Mouse (Mus musculus) intestine, embryonic 16.5 days (tissue): ENCODE measurements around the gene Timm17a. TPM values are rescaled to one million over a fixed set of nuclear protein-coding genes. Genes with fewer than 3 reads are reported as not detected.

Experiments
- ATAC-seq: fragments of 200-750 bp; cut with Nextera tagmentation; 2 replicates; pipeline ENCODE4 v1.8.0; 2017; ENCODE audit warnings: moderate TSS enrichment, moderate library complexity
- H3K27ac ChIP-seq: fragments of 300-500 bp; sonication (generic); 2 replicates; pipeline ENCODE4 v1.5.1; 2014; ENCODE audit warnings: mild to moderate bottlenecking, low read length
- H3K27me3 ChIP-seq: fragments of 300-500 bp; sonication (generic); replicated peaks from 2 replicates; pipeline ENCODE4 v1.6.1; 2014; ENCODE audit warnings: low read length, control low read depth, mixed read lengths; ENCODE audit not compliant: control insufficient read depth, insufficient read depth
- H3K36me3 ChIP-seq: fragments of 300-500 bp; sonication (generic); 2 replicates; pipeline ENCODE4 v1.6.1; 2014; ENCODE audit warnings: low read length, control low read depth; ENCODE audit not compliant: control insufficient read depth, insufficient read depth
- H3K4me1 ChIP-seq: fragments of 300-500 bp; sonication (generic); 2 replicates; pipeline ENCODE4 v1.6.1; 2014; ENCODE audit warnings: low read length, control low read depth, mixed read lengths; ENCODE audit not compliant: control insufficient read depth, insufficient read depth
- H3K4me2 ChIP-seq: fragments of 300-500 bp; sonication (generic); 2 replicates; pipeline ENCODE4 v1.6.1; 2014; ENCODE audit warnings: low read depth, low read length, control low read depth
- H3K4me3 ChIP-seq: fragments of 300-500 bp; sonication (generic); 2 replicates; pipeline ENCODE4 v1.5.1; 2014; ENCODE audit warnings: mild to moderate bottlenecking, low read length
- H3K9ac ChIP-seq: fragments of 300-500 bp; sonication (generic); 2 replicates; pipeline ENCODE4 v1.6.1; 2014; ENCODE audit warnings: low read depth, low read length
- H3K9me3 ChIP-seq: fragments of 300-500 bp; sonication (generic); 2 replicates; pipeline ENCODE4 v1.6.1; 2016; ENCODE audit warnings: low read length, control low read depth; ENCODE audit not compliant: control insufficient read depth
- WGBS: fragments of 180-500 bp; shearing (Covaris S2); extraction: QIAGEN DNeasy Blood & Tissue Kit; methylation state at CpG from one replicate; pipeline ENCODE4 v1.1.7; 2014; 5-methylcytosine and 5-hydroxymethylcytosine counted together
- polyA plus RNA-seq: library from polyadenylated mRNA; unstranded; fragments of >200 nt; fragmentation: Nextera tagmentation; extraction: Ambion mirVana; gene quantifications from 2 replicates; pipeline ENCODE4 v1.2.1, GENCODE M21; 2015

Gene Timm17a
- polyA plus RNA-seq, 1 experiment from 2014 or later = 268 TPM

- peaks cover 16% of the 10 kb centered on the region for H3K36me3 ChIP-seq
- no peak overlapping the region for H3K27ac ChIP-seq
Measured at GRCm38 (mm10) chr1:135262329-135262728, 51.2 kb downstream of the Timm17a start.

GRCm38 (mm10) chr1:135260931-135261330 lies 52.6 kb downstream of the Timm17a start:
- WGBS = 58% methylated on average over 6 of the region's 6 CpGs
- no peaks in the 10 kb centered on the region for H3K9me3 ChIP-seq
- peaks cover 16% of the 10 kb centered on the region for H3K36me3 ChIP-seq
- no peak overlapping the region for H3K4me3 ChIP-seq
- no peak overlapping the region for H3K9ac ChIP-seq
- 0 out of 2 replicates have a peak overlapping the region, but pooled peaks have one; percentile 13 for H3K4me2 ChIP-seq
- H3K4me1 ChIP-seq = peaks cover 8% of the 10 kb centered on the region; the same call in 1 of the 2 replicates
- no peaks in the 10 kb centered on the region for H3K27me3 ChIP-seq
- H3K27ac ChIP-seq = peak overlapping the region; percentile 76
- peak; percentile 18 for ATAC-seq

More at GRCm38 (mm10) chr1:135262329-135262728, 51.2 kb downstream of the Timm17a start:
- 88% methylated on average over 3 of the region's 3 CpGs for WGBS
- Histone ChIP-seq H3K4me3 (no peak overlapping the region), H3K27me3 (no peaks in the 10 kb centered on the region), H3K9ac (no peak overlapping the region), H3K4me1 (peaks cover 13% of the 10 kb centered on the region), H3K9me3 (no peaks in the 10 kb centered on the region), H3K4me2 (no peak overlapping the region)
- no peak for ATAC-seq

GRCm38 (mm10) chr1:135259128-135259436 lies 54.5 kb downstream of the Timm17a start:
- no peaks in the 10 kb centered on the region for H3K9me3 ChIP-seq
- peak overlapping the region; percentile 76 for H3K9ac ChIP-seq
- 2% methylated on average over 10 of the region's 10 CpGs for WGBS
- H3K27me3 ChIP-seq = no peaks in the 10 kb centered on the region
- peak; percentile 48 for ATAC-seq
- H3K4me2 ChIP-seq = peak overlapping the region; percentile 62
- peak overlapping the region; percentile 38 for H3K4me3 ChIP-seq
- H3K4me1 ChIP-seq = peaks cover 4% of the 10 kb centered on the region; the same call in 1 of the 2 replicates
- peaks cover 5% of the 10 kb centered on the region for H3K36me3 ChIP-seq
- peak overlapping the region; percentile 96 for H3K27ac ChIP-seq

GRCm38 (mm10) chr1:135258380-135259127 lies 55.0 kb downstream of the Timm17a start, which contains the start of gene Elf3:
Gene Elf3 (minus strand): TSS chr1:135258568.
- Histone ChIP-seq H3K27ac (peak within 1 kb of the TSS; percentile 96), H3K4me3 (peak within 1 kb of the TSS; percentile 50), H3K4me1 (peaks cover 4% of the 10 kb centered on the region; the same call in 1 of the 2 replicates), H3K27me3 (no peaks in the 10 kb centered on the region), H3K4me2 (peak within 1 kb of the TSS; percentile 62), H3K36me3 (peaks cover 5% of the 10 kb centered on the region), H3K9ac (peak within 1 kb of the TSS; percentile 76), H3K9me3 (no peaks in the 10 kb centered on the region)
- WGBS = 10% methylated on average over 19 of the region's 19 CpGs
- peak; percentile 90 for ATAC-seq

- Histone ChIP-seq H3K9ac (peak overlapping the region; percentile 76), H3K4me3 (peak overlapping the region; percentile 50), H3K27me3 (no peaks in the 10 kb centered on the region), H3K4me1 (peaks cover 10% of the 10 kb centered on the region), H3K4me2 (peak overlapping the region; percentile 51), H3K9me3 (no peaks in the 10 kb centered on the region), H3K36me3 (no peaks in the 10 kb centered on the region), H3K27ac (peak overlapping the region; percentile 85)
- no peak for ATAC-seq
- WGBS = 66% methylated on average over 6 of the region's 6 CpGs
Measured at GRCm38 (mm10) chr1:135256299-135256698, 57.3 kb downstream of the Timm17a start.

GRCm38 (mm10) chr1:135252854-135253253 lies 60.7 kb downstream of the Timm17a start:
- H3K4me1 ChIP-seq = peaks cover 22% of the 10 kb centered on the region
- H3K4me3 ChIP-seq = peak overlapping the region; percentile 5; the same call in 1 of the 2 replicates
- ATAC-seq = no peak
- peak overlapping the region; percentile 76 for H3K9ac ChIP-seq
- H3K4me2 ChIP-seq = peak overlapping the region; percentile 51
- no peaks in the 10 kb centered on the region for H3K27me3 ChIP-seq
- H3K36me3 ChIP-seq = no peaks in the 10 kb centered on the region
- no peaks in the 10 kb centered on the region for H3K9me3 ChIP-seq
- WGBS = 42% methylated on average over 4 of the region's 4 CpGs
- peak overlapping the region; percentile 85 for H3K27ac ChIP-seq

- Histone ChIP-seq H3K9me3 (no peaks in the 10 kb centered on the region), H3K27ac (peak overlapping the region; percentile 85), H3K4me3 (no peak overlapping the region), H3K4me2 (peak overlapping the region; percentile 8; the same call in 1 of the 2 replicates), H3K4me1 (peaks cover 22% of the 10 kb centered on the region), H3K9ac (0 out of 2 replicates have a peak overlapping the region, but pooled peaks have one; percentile 3), H3K27me3 (no peaks in the 10 kb centered on the region), H3K36me3 (no peaks in the 10 kb centered on the region)
- ATAC-seq = no peak
- 65% methylated on average over 8 of the region's 8 CpGs for WGBS
Measured at GRCm38 (mm10) chr1:135251405-135251804, 62.2 kb downstream of the Timm17a start.

GRCm38 (mm10) chr1:135250706-135251105 lies 62.9 kb downstream of the Timm17a start:
- Histone ChIP-seq H3K4me3 (no peak overlapping the region), H3K9me3 (no peaks in the 10 kb centered on the region), H3K9ac (no peak overlapping the region), H3K27ac (peak overlapping the region; percentile 85), H3K27me3 (no peaks in the 10 kb centered on the region), H3K36me3 (no peaks in the 10 kb centered on the region), H3K4me2 (peak overlapping the region; percentile 30; the same call in 1 of the 2 replicates), H3K4me1 (peaks cover 22% of the 10 kb centered on the region)
- ATAC-seq = peak; percentile 89
- 44% methylated on average over 2 of the region's 3 CpGs for WGBS

GRCm38 (mm10) chr1:135248434-135248850 lies 65.1 kb downstream of the Timm17a start:
- H3K4me2 ChIP-seq = peak overlapping the region; percentile 13
- peak overlapping the region; percentile 25; the same call in 1 of the 2 replicates for H3K9ac ChIP-seq
- 4% methylated on average over 15 of the region's 15 CpGs for WGBS
- H3K27ac ChIP-seq = peak overlapping the region; percentile 85
- ATAC-seq = peak; percentile 82
- H3K4me3 ChIP-seq = peak overlapping the region; percentile 23
- H3K9me3 ChIP-seq = no peaks in the 10 kb centered on the region
- H3K36me3 ChIP-seq = no peaks in the 10 kb centered on the region
- peaks cover 22% of the 10 kb centered on the region for H3K4me1 ChIP-seq
- H3K27me3 ChIP-seq = no peaks in the 10 kb centered on the region
